Mouse (Mus musculus) testis, adult 2 months (tissue): ENCODE results near the gene Bmpr1a.

Experiments
- CTCF ChIP-seq: fragments of 200-500 bp; IDR thresholded peaks from 2 replicates; pipeline ENCODE4 v1.5.1; 2012; ENCODE audit warnings: low read depth, mild to moderate bottlenecking, inconsistent platforms, low read length, moderate library complexity; ENCODE audit not compliant: control insufficient read depth, insufficient read depth, insufficient replicate concordance
- POLR2A ChIP-seq: fragments of 200-500 bp; IDR thresholded peaks from 2 replicates; pipeline ENCODE4 v1.6.1; 2012; ENCODE audit warnings: low read depth, mild to moderate bottlenecking, inconsistent platforms, low read length, moderate library complexity; ENCODE audit not compliant: control insufficient read depth

GRCm38 (mm10) chr14:34412164-34412896, 90.8 kb downstream of the Bmpr1a start:
- TF ChIP-seq POLR2A (no peak), CTCF (no peak)
